Mouse (Mus musculus) gastrocnemius, adult 2 months (tissue): ENCODE measurements around the gene Tnrc18. TPM values are rescaled to one million over a fixed set of nuclear protein-coding genes. Genes with fewer than 3 reads are reported as not detected.

Experiments used
- DNase-seq: peaks from one replicate; pipeline ENCODE4 v3.0.0; 2022
- H3K27ac ChIP-seq: fragments of 200-600 bp; 2 replicates; pipeline ENCODE4 v1.8.1; 2022; ENCODE audit warnings: mild to moderate bottlenecking
- H3K4me3 ChIP-seq: fragments of 200-600 bp; 2 replicates; pipeline ENCODE4 v1.8.1; 2022; ENCODE audit warnings: mild to moderate bottlenecking, moderate library complexity
- CTCF ChIP-seq: fragments of 200-600 bp; IDR thresholded peaks from 2 replicates; pipeline ENCODE4 v1.8.1; 2022; ENCODE audit warnings: antibody characterized with exemption, mild to moderate bottlenecking, moderate library complexity
- intact Hi-C: fragments of 180-260 bp; cut with DNase I; formaldehyde crosslinking; loops from one replicate; pipeline ENCODE4 v1.15.1; 2025
- total RNA-seq, 2 experiments: library from RNA; stranded (reverse); gene quantifications; 2 replicates each; pipeline ENCODE4 v1.2.3; 2021

Gene Tnrc18
- total RNA-seq, 2 experiments from 2014 or later = 31.5 to 32.0 TPM

GRCm38 (mm10) chr5:142774771-142775170, 42.7 kb downstream of the Tnrc18 start:
- Histone ChIP-seq H3K27ac (no peak overlapping the region), H3K4me3 (no peak overlapping the region)
- no peak for DNase-seq
- TF ChIP-seq CTCF = no peak
- intact Hi-C loops = loop anchor here (10.0 kb wide), 1 partner anchor 1390 kb away; no protein-coding TSS in a partner anchor

- H3K27ac ChIP-seq = no peak overlapping the region
- TF ChIP-seq CTCF = no peak
- no peak for DNase-seq
- intact Hi-C loops = loop anchor here (10.0 kb wide), 1 partner anchor 1393 kb away; no protein-coding TSS in a partner anchor
- H3K4me3 ChIP-seq = no peak overlapping the region
These were observed 45.5 kb downstream of the Tnrc18 start for GRCm38 (mm10) chr5:142771964-142772363.

- intact Hi-C loops = loop anchor here (10.0 kb wide), 1 partner anchor 1394 kb away; no protein-coding TSS in a partner anchor
- no peak overlapping the region for H3K4me3 ChIP-seq
- H3K27ac ChIP-seq = no peak overlapping the region
- no peak for DNase-seq
- no peak for TF ChIP-seq CTCF
These were observed 46.4 kb downstream of the Tnrc18 start for GRCm38 (mm10) chr5:142771034-142771433.

GRCm38 (mm10) chr5:142769641-142770040, 47.8 kb downstream of the Tnrc18 start:
- intact Hi-C loops = loop anchor here (2.0 to 10.0 kb wide), 5 partner anchors 47 to 1395 kb away; partner anchors contain the start of gene Tnrc18
- TF ChIP-seq CTCF = no peak
- DNase-seq = no peak
- Histone ChIP-seq H3K4me3 (no peak overlapping the region), H3K27ac (no peak overlapping the region)

GRCm38 (mm10) chr5:142768352-142769267, 48.9 kb downstream of the Tnrc18 start:
- Histone ChIP-seq H3K27ac (no peak overlapping the region), H3K4me3 (no peak overlapping the region)
- no peak for TF ChIP-seq CTCF
- intact Hi-C loops = loop anchor here (2.0 to 10.0 kb wide), 4 partner anchors 48 to 296 kb away; partner anchors contain the start of gene Tnrc18
- DNase-seq = no peak

- intact Hi-C loops = loop anchor here (1.0 to 10.0 kb wide), 6 partner anchors 49 to 297 kb away; partner anchors contain the start of gene Tnrc18
- DNase-seq = peak; percentile 72
- peak; percentile 85 for TF ChIP-seq CTCF
- H3K4me3 ChIP-seq = no peak overlapping the region
- H3K27ac ChIP-seq = no peak overlapping the region
These were observed 49.5 kb downstream of the Tnrc18 start for GRCm38 (mm10) chr5:142767937-142768336.

GRCm38 (mm10) chr5:142766708-142767107, 50.8 kb downstream of the Tnrc18 start:
- intact Hi-C loops = loop anchor here (1.0 to 10.0 kb wide), 5 partner anchors 76 to 298 kb away; no protein-coding TSS in a partner anchor
- TF ChIP-seq CTCF = no peak
- Histone ChIP-seq H3K27ac (no peak overlapping the region), H3K4me3 (no peak overlapping the region)
- DNase-seq = no peak

GRCm38 (mm10) chr5:142764889-142765288, 52.6 kb downstream of the Tnrc18 start:
- intact Hi-C loops = loop anchor here (5.0 to 10.0 kb wide), 3 partner anchors 167 to 300 kb away; no protein-coding TSS in a partner anchor
- no peak for DNase-seq
- no peak overlapping the region for H3K27ac ChIP-seq
- no peak for TF ChIP-seq CTCF
- H3K4me3 ChIP-seq = no peak overlapping the region

- no peak for DNase-seq
- H3K4me3 ChIP-seq = no peak overlapping the region
- intact Hi-C loops = loop anchor here (10.0 kb wide), 2 partner anchors 270 to 300 kb away; no protein-coding TSS in a partner anchor
- H3K27ac ChIP-seq = no peak overlapping the region
- TF ChIP-seq CTCF = no peak
These were observed 53.2 kb downstream of the Tnrc18 start for GRCm38 (mm10) chr5:142764306-142764705.

- no peak overlapping the region for H3K4me3 ChIP-seq
- no peak for DNase-seq
- no peak for TF ChIP-seq CTCF
- H3K27ac ChIP-seq = no peak overlapping the region
- intact Hi-C loops = loop anchor here (10.0 kb wide), 2 partner anchors 273 to 303 kb away; no protein-coding TSS in a partner anchor
These were observed 55.2 kb downstream of the Tnrc18 start for GRCm38 (mm10) chr5:142762082-142762807.

- intact Hi-C loops = loop anchor here (10.0 kb wide), 2 partner anchors 273 to 303 kb away; no protein-coding TSS in a partner anchor
- TF ChIP-seq CTCF = no peak
- peak; percentile 78 for DNase-seq
- Histone ChIP-seq H3K4me3 (no peak overlapping the region), H3K27ac (no peak overlapping the region)
These were observed 56.0 kb downstream of the Tnrc18 start for GRCm38 (mm10) chr5:142761326-142761983.

- intact Hi-C loops = loop anchor here (10.0 kb wide), 2 partner anchors 275 to 305 kb away; no protein-coding TSS in a partner anchor
- DNase-seq = no peak
- Histone ChIP-seq H3K27ac (no peak overlapping the region), H3K4me3 (no peak overlapping the region)
- no peak for TF ChIP-seq CTCF
These were observed 57.7 kb downstream of the Tnrc18 start for GRCm38 (mm10) chr5:142759786-142760185.
